Mouse (Mus musculus) kidney, adult 11 months (tissue): ENCODE results near the gene Lats1.
A peak's percentile ranks its signal among the peaks of the same experiment; 100 is the strongest.

Experiments
- DNase-seq: peaks from one replicate; pipeline ENCODE4 v3.0.0; 2022

Gene Lats1

GRCm38 (mm10) chr10:7680731-7681301 lies at the start of gene Lats1, which contains the start of gene Pcmt1:
Lats1 (plus strand) TSS chr10:7681214.
Pcmt1 (minus strand) TSS chr10:7681136.
- DNase-seq, result peak; percentile 74

- no peak for DNase-seq
Measured at GRCm38 (mm10) chr10:7640366-7640765, 40.6 kb upstream of the Lats1 start.

GRCm38 (mm10) chr10:7645911-7646310 lies 35.1 kb upstream of the Lats1 start:
- DNase-seq, result no peak

GRCm38 (mm10) chr10:7649059-7649458 lies 32.0 kb upstream of the Lats1 start:
- no peak for DNase-seq

- DNase-seq, result no peak
Measured at GRCm38 (mm10) chr10:7651057-7651456, 30.0 kb upstream of the Lats1 start.

GRCm38 (mm10) chr10:7662471-7663141 lies 18.4 kb upstream of the Lats1 start:
- DNase-seq, result no peak

- peak; percentile 91 for DNase-seq
Measured at GRCm38 (mm10) chr10:7663159-7664026, 17.6 kb upstream of the Lats1 start.

GRCm38 (mm10) chr10:7664027-7664526 lies 16.9 kb upstream of the Lats1 start:
- DNase-seq, result no peak

GRCm38 (mm10) chr10:7664889-7665288 lies 16.1 kb upstream of the Lats1 start:
- DNase-seq, result no peak

GRCm38 (mm10) chr10:7667342-7667802 lies 13.6 kb upstream of the Lats1 start, which contains the start of gene Nup43:
Nup43 (plus strand) TSS chr10:7667503.
- peak; percentile 86 for DNase-seq

- DNase-seq, result no peak
Measured at GRCm38 (mm10) chr10:7673673-7674072, 7.3 kb upstream of the Lats1 start.

- peak; percentile 72 for DNase-seq
Measured at GRCm38 (mm10) chr10:7681343-7682025, 470 bp downstream of the Lats1 start.

GRCm38 (mm10) chr10:7682249-7682648 lies 1.2 kb downstream of the Lats1 start:
- DNase-seq, result no peak

- DNase-seq, result no peak
Measured at GRCm38 (mm10) chr10:7686902-7687301, 5.9 kb downstream of the Lats1 start.

- no peak for DNase-seq
Measured at GRCm38 (mm10) chr10:7695286-7695685, 14.3 kb downstream of the Lats1 start.

GRCm38 (mm10) chr10:7700120-7700519 lies 19.1 kb downstream of the Lats1 start:
- DNase-seq, result no peak

GRCm38 (mm10) chr10:7702586-7702985 lies 21.6 kb downstream of the Lats1 start:
- no peak for DNase-seq

- DNase-seq, result no peak
Measured at GRCm38 (mm10) chr10:7710121-7710520, 29.1 kb downstream of the Lats1 start.

GRCm38 (mm10) chr10:7712506-7712905 lies 31.5 kb downstream of the Lats1 start:
- DNase-seq, result no peak

GRCm38 (mm10) chr10:7715056-7715455 lies 34.0 kb downstream of the Lats1 start:
- no peak for DNase-seq

GRCm38 (mm10) chr10:7725751-7726500 lies 44.9 kb downstream of the Lats1 start, which contains the start of gene Katna1:
Katna1 (plus strand) TSS chr10:7726000.
- DNase-seq, result peak; percentile 92

- no peak for DNase-seq
Measured at GRCm38 (mm10) chr10:7726501-7726812, 45.4 kb downstream of the Lats1 start.
